Mouse (Mus musculus): ENCODE measurements around the gene Fads3. TPM values are rescaled to one million over a fixed set of nuclear protein-coding genes. Genes with fewer than 3 reads are reported as not detected.

Fads3 gene
- total RNA-seq, 2 experiments from 2014 or later, result 32.2 to 32.6 TPM

DNA sequence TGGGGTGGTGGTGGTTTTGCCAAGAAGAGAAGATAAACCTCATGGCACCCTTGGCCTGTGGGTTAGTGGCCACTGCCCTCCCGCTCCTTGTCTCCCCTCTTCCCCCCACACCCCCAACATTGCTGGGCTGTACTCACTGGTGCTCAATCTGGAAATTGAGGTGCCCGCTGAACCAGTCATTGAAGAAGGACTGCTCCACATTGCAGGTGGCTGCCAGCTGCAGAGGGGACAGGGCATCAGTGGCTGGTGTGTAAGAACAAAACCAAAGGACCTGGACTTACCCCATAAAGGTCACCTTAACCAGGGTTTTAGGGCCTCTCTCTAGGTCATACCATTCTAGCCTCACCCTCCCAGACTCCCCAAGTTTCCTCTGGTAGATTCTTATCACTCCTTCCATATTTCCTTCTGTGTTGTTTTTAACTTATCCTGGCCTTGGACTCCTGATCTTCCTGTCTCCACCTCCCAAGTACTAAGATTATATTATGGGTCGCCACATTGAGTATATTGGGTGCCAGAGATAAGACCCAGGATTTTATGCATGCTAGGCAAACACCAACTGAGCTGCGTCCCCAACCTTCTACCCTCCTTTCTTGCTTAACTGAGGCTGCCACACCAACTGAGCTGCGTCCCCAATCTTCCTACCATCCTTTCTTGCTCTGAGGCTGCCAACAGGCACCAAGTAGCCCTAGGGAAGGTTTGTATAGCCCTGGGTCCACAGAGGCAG lies 24.3 kb downstream of the Fads3 start:
- no peak for DNase-seq (ENCODE audit: low spot score in 2 of 2)

DNA sequence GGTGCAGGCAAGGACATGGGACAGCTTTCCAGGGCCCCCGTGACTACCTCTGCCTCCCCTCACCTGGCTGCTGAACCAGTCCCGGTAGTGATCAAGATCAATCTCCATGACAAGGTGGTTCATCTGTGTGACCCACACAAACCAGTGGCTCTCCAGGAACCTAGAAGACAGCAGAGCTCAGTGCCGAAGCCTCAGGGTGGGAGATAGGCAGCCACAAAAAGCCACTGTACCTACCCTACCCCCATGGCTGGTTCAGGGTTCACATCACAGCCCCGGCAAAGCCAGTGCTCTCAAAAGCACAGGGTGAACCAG lies 24.8 kb downstream of the Fads3 start:
- DNase-seq (ENCODE audit: low spot score in 2 of 2), result no peak

DNA sequence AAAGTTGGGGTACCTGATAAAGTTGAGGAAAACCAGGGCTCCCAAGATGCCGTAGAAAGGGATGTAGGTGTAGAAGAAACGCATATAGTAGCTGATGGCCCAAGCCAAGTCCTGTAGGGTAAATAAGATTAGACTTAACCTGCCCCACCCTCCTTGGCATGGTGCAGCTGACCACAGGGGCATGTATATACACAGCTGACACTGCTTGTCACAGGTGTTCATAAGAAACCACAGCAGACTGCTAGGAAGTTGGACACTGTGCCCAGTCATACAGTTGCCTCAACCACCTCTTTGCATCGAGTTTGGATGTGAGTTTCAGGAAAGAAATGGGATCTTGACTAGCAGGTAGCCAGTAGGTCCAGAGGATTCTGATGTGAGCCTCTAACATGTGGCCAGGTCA lies 25.1 kb downstream of the Fads3 start:
- no peak for DNase-seq (ENCODE audit: low spot score in 2 of 2)

DNA sequence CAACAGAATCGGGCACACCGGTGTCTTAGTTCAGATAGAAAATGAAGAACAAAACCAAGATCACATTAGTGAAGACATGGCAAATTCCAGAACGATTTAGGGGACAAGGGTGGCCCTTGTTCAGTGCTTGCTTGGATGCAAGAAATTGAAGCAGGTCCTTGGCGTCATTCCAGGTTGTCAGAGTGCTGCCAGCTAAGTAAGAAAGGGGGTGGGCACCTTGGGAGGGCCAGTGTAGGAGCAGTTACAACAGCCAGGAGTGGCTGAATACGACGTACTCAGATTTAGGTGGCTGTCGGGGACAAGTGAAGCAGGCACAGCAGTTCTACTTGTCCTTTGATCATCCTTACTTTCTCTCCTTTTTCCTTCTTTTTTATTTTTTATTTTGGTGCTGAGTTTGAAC lies 26.3 kb downstream of the Fads3 start:
- DNase-seq (ENCODE audit: low spot score in 2 of 2), result no peak

DNA sequence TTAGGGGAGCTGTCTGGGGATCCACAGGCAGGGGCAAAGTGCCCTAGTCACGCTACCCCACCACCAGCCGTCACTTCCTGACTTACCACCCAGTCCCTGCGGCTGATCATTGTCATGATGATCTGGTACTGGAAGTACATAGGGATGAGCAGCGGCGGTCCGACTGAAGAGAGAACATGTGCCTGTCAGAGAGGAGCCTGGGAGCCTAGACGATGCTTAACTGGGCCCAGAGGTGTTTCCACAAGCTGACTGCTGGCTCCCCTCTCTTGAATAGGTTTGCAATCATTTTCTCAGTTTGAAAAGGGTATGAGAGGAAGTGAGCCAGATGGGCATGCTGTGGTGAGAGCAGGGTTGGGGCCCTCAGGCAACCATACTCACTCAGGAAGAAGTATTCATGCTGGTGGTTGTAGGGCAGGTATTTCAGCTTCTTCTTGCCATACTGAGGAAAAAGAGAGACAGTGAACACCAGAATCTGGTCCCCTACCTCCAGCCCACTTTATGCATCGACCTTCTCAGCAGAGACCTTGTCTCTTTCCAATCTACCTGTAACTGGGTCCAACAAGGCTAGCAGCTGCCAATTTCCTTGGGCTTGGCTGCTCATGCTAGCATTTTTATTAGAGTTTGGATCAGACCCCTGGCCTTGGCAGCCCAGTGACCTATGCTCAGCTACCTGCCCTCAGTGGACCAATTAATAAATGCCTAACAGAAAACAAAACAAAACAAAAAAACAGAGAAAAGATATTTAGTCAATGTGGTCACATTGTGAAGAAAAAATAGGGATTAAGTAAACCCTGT lies 29.0 kb downstream of the Fads3 start:
- DNase-seq (ENCODE audit: low spot score in 2 of 2), result no peak

DNA sequence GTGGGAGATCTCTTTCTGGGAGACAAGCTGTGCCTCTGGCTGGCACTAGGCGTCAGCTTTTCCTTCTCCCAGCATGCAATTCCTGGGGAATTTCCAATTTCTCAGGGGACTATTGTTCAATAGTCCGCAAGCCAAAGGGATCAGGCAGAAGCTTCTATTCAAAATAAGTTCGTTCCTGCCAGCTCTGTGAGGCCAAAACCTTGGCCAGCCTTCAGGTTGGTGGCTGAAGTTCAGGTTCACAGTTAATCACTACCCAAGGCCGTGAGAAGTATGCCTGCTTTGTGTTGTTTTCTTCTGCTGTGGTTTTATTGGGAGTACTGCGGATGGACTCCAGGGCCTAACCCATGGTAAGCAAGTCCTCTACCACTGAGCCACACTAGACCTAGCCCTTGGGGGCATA lies 29.8 kb downstream of the Fads3 start:
- DNase-seq (ENCODE audit: low spot score in 2 of 2), result no peak

DNA sequence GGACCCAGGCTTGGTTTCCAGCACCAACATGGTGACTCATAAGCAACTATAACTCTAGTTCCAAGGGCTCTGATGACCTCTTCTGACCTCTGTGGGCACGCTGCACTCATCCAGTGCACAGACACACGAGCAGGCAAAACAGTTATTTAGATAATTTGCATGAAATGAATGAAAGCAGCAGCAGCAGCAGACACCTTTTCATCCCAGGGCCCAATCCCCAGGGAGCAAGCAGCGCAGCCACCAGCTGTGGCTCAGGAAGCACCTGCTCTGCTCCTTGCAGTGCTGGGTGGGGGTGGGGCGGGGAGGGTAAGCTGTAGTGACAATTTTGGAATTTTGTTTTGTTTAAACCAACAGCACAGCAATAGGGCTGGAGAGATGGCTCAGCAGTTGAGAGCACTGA lies 30.5 kb downstream of the Fads3 start:
- DNase-seq (ENCODE audit: low spot score in 2 of 2), result no peak

DNA sequence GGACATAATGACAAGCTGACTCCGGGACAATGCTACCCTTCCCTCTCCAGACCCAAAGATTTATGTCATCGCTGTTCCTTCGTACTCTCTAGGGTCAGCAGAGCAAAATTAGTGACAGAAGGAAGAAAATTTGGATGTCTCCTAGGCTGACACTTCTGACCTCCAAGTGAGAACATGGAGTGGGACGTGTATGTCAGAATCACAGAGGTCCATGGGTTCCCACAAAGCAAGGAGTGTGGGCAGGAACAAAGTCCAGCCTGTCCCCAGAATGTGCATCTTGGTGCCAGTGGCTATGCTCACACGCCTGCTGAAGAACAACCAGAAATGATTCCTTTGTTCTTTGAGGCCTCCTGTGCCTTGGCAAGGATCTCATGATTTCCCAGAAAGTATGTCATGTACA lies 31.8 kb downstream of the Fads3 start:
- no peak for DNase-seq (ENCODE audit: low spot score in 2 of 2)

DNA sequence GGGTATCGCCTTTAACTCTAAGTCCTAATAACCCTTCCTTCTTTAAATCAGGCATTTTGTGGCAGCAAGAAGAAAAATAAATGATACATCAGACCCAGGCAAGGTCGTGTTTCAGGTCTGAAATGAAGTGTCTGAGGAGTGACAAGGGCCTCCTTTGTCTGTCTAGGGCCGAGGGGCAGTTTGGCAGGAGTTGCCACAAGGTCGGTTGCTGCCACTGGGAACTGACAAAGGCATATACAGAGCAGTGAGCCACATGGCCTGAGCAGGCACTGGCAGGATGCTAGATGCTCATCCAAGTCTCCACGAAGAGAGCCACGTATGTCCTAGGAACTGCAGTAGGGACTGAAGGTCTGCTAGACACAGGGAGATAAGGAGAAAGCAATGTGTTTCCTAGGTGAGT lies 37.0 kb downstream of the Fads3 start:
- no peak for DNase-seq (ENCODE audit: low spot score in 2 of 2)

DNA sequence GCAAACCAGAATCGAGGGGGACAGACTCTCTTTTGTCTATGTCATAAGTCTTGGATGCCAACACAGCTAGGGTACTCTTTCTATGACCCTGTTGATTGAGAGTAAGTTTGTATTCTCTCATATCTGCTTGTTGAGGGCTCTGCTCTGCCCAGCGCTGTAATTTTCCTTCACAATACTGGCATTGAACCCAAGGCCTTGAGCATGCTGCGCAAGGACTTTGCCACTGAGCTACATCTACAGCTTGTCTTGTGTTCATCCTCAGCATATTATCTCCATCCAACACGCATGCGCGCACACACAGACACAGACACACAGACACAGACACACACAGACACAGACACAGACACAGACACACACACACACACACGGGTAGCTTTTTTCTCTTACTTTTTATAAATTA lies 39.0 kb downstream of the Fads3 start:
- DNase-seq (ENCODE audit: low spot score in 2 of 2), result no peak

DNA sequence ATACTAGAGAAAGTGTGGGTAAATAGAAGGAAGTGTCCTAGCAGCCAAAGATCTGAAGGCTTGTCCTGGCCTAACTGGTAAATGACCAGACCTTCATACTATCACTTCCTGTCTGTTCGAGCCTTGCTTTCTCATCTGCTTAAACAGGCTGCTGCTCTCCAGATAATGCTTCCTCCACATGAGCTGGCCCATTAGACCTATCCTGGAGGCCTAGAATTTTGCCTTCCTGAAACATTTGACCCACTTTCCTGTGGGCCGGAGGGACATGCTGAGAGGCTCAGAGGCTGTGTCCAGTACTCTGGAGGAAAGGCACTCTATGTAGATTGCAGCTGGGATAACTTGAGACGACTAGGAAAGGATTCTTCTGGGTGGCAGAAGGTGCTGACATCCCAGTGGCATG lies 40.7 kb downstream of the Fads3 start:
- DNase-seq (ENCODE audit: low spot score in 2 of 2), result no peak

DNA sequence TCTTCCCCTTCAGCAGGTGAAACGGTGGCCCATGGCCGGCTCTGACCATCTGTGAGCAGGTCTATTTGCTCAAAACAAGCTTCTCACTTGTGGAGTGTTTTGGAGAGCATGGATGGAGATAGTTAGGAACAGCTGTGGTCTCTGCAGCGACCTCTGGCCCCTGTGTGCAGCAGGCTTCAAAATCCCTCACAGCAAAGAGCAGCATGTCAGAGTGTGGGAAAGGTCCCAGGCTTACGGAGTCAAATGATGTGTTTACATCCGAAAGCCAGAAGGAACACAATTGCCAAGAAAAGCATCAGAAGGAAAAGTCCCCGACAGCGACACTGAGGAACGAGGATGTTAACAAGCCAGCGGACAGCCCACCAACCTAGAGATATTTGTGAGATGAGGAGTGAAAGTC lies 44.1 kb downstream of the Fads3 start:
- no peak for DNase-seq (ENCODE audit: low spot score in 2 of 2)

DNA sequence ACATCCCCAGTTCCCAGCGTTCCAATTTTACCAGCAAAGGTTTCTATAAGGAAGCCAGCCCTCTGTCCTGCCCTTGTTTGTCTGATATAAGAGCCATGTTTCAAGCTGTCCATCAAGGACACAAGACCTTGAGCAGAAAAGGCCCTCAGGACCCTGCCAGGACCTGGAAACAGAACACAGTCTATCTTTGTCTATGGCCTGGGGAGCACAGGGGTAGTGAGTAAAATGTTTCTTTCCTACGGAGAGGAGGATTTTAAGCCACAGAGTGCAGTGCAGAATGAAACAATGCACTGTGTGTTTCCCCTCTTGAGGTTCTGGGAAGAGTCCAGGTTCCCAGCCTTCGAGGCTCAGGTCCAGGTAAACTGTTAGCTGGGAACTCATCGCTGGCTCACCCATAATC lies 45.6 kb downstream of the Fads3 start:
- DNase-seq (ENCODE audit: low spot score in 2 of 2), result no peak

DNA sequence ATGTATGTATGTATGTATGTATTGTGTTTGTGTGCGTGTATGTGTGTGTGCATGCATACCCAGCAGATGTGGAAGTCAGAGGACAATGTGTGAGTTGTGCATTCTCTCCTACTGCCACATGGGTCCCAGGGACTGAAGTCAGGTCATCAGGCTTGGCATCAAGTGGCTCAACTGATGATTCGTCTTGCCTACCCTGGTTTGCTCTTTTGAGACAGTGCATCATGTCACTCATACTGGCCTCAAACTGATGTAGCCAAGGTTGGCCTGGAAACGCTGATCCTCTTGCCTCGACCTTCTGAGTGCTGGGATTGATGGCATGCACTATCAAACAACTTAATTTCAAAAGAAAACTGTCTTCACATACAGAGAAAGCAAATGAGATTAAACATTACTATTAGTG lies 52.5 kb downstream of the Fads3 start:
- DNase-seq (ENCODE audit: low spot score in 2 of 2), result no peak

DNA sequence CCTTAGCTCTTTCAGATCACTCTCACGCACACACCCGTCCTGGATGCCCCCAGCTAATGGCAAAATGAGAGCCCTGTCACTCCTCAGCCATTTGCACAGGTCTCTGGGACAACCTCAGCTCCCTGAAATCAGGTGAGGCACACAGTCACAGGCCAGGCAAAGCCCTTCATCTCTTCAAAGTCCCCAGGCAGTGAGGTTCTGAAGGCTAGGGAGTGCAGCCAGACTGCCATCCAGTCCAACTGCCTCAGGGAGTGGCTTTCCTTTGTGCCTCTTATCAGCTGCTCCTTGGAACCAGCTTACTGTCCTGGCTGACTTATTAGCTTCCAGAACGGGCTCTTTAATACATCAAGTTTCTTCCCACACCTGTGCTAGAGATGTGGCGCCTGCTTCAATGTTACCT lies 53.3 kb downstream of the Fads3 start:
- no peak for DNase-seq (ENCODE audit: low spot score in 2 of 2)

DNA sequence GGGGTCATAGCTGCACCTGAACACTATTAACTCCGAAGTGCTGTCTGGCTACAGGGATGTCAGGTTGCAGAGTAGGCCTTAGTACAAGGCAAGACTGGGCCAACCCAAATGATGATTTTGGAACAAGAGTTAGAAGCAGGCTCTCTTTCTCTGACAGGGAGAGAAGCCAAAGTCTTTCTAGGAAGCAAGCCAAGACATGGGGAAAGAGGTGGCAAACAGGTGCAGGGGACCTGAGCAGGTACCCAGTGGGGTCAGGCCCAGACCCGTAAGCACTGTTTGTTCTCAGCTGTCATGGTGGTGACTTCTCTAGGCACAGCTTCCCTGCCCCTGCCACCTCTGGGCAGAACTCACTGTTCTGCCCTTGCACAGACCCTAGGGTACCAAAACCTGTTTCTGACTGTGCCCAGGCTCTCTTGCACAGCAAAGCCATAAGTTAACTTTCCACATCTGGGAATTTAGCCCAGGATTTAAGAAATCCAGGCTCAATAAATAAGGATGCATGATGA lies 55.1 kb downstream of the Fads3 start:
- DNase-seq (ENCODE audit: low spot score in 2 of 2), result no peak

DNA sequence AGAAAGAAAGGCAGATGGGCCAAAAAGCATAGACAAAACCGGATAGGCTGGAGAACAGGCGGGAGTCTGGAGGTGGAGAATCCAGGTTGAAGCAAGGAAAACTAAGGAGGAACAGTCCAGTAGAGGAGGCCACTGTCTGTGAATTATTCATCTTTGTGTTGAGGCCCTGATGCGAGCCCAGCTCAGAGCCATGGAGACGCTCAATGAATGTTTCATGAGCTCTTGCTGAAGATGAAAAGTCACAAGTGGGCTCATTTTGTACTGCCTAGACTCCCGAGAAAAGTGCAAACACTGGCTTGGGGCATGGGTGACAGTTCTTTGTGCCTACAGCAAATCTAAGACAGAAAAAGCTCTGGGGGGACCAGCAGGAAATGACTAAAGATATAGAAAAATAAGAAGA lies 56.5 kb downstream of the Fads3 start:
- DNase-seq (ENCODE audit: low spot score in 2 of 2), result no peak

DNA sequence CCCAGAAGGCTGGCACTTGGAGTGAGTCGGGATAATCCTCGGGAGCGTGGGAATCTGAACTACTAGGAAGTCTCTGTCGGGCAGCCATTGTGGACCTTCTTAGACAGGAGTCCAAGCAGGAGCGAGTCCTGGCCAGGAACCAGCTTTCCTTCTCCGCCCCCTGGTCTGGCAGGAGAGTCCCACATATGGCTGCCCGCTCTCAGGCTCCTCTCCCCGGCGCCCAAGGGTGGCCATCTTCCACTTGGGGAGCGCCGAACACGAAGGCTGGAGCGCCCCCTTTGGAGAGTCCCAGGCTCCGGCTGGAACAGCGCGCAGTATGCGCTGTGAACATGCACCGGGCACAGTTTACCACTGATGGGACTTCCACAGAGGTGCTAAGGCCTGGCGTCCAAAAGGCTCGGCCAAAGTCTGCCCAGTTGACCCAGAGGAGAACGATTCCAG lies 59.3 kb downstream of the Fads3 start:
- peak; percentile 59 to 60 for DNase-seq (ENCODE audit: low spot score in 2 of 2)

DNA sequence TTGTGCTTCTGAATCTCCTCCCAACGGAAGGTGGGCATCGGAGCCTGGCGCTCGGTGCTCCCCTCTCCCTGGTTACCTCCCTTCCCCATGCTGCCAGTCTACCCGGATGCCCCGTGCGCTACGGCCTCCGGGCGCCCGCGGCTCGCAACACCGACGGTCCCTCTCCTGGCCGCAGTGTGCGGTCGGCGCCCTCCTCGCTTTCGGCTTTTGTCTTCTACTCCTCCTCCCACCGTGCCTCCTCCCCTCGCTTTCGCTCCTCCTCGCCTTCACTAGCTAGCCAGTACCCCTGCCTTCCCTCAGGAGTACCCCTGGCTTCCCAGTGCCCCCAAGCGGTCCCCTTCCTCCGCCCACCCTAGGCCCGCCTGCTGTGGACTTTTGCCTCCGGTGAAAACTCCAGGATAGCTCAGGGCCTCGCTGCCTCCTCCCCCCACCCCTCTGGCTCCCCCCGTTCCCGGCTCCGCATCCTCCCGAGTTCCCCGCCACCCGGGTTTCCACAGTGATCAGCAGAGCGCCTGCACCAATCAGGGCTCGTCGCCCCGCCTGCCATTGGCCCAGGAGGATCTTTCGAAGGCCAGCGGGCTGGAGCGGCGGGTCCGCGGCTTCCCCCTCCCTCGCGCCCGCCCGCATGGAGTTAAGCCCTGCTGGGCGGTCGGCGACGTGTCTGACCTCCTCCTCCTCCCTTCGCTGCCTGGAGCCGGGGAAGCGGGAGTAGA lies 60.1 kb downstream of the Fads3 start, which contains the start of gene Fads2:
TSS of gene Fads2 (minus strand) at position 406 of the 713 bp plus-strand sequence.
- peak; percentile 74 to 91 for DNase-seq (ENCODE audit: low spot score in 2 of 2)

DNA sequence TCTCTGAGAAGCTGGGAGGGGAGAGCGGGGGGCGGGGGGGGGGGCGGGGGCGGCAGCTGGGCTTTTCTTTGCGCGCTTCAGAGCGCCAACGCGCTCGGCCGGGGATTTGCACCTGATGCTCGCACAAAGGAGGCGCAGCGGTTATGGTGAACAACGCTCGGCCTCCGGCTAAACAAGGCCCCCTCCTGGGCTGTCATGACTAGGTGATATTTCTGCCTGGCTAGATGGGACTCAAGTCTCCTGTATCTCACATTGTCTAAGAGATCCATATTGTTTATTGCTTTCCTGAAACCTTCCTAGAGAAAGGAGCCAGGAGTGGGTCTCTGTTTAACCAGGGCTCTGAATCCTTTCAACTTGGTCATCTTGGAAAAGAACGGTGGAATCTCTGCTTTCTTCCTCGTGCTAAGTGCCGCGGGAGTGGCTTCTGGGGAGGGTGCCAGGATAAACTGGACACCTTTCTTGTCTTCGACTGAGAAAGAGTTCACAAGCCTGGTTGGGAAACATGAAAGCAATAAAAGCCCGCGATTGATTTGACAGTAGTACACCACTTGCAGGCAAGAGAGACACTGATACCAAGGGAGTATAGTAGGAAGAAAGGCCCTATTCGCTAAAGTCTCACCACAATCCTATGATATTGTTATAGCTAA lies 60.8 kb downstream of the Fads3 start:
- DNase-seq (ENCODE audit: low spot score in 2 of 2), result peak in 1 of 2 experiments; percentile 13

DNA sequence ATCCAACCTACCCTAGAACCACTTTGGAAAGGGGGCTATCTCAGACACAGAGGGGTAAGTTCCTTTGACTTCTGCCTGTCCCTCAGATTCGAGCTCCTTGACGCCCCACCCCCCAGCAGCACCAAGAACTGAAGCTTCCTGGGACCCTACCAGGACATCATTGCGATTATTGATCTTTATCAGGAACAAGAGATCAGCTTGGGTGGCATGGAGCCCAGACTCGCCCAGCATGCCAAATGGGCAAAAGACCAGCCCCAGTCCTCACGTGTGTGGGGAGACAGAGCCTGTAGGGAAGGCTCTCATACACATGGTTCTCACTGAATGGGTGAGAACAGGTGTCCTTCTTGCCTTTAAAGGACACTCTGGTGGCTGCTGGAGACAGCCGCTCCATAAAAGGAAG lies 62.9 kb downstream of the Fads3 start:
- no peak for DNase-seq (ENCODE audit: low spot score in 2 of 2)
